Mouse (Mus musculus) intestine, embryonic 14.5 days (tissue): ENCODE measurements at regions not wholly inside any gene's neighbourhood (a gene's known extent, or its start where the extent isn't known, plus 50 kb on each side); places are given as distances from the start of the nearest gene placed in this dataset.

Experiments
- ATAC-seq: fragments of 200-750 bp; cut with Nextera tagmentation; replicated peaks from 2 replicates; pipeline ENCODE4 v1.8.0; 2017; ENCODE audit warnings: low read depth, moderate number of reproducible peaks, moderate TSS enrichment, moderate library complexity; ENCODE audit not compliant: low FRiP score, low TSS enrichment
- DNase-seq: peaks from one replicate; pipeline ENCODE4 v3.0.0-alpha.2; 2018; ENCODE audit warnings: low spot score
- H3K27ac ChIP-seq: fragments of 300-500 bp; sonication (generic); 2 replicates; pipeline ENCODE4 v1.5.1; 2014; ENCODE audit warnings: low read depth, mild to moderate bottlenecking, control low read depth
- H3K27me3 ChIP-seq: fragments of 300-500 bp; sonication (generic); replicated peaks from 2 replicates; pipeline ENCODE4 v1.6.1; 2014; ENCODE audit warnings: low read length, control low read depth; ENCODE audit not compliant: control insufficient read depth, insufficient read depth
- H3K36me3 ChIP-seq: fragments of 300-500 bp; sonication (generic); 2 replicates; pipeline ENCODE4 v1.6.1; 2014; ENCODE audit warnings: low read length, control low read depth; ENCODE audit not compliant: control insufficient read depth, insufficient read depth
- H3K4me1 ChIP-seq: fragments of 300-500 bp; sonication (generic); replicated peaks from 2 replicates; pipeline ENCODE4 v1.6.1; 2014; ENCODE audit warnings: low read length, control low read depth, mixed read lengths; ENCODE audit not compliant: control insufficient read depth, insufficient read depth
- H3K4me2 ChIP-seq: fragments of 300-500 bp; sonication (generic); 2 replicates; pipeline ENCODE4 v1.6.1; 2014; ENCODE audit warnings: low read length
- H3K4me3 ChIP-seq: fragments of 300-500 bp; sonication (generic); 2 replicates; pipeline ENCODE4 v1.5.1; 2014; ENCODE audit warnings: low read depth, low read length, control low read depth, mixed read lengths
- H3K9ac ChIP-seq: fragments of 300-500 bp; sonication (generic); 2 replicates; pipeline ENCODE4 v1.6.1; 2014; ENCODE audit warnings: mild to moderate bottlenecking, low read length
- H3K9me3 ChIP-seq: fragments of 300-500 bp; sonication (generic); 2 replicates; pipeline ENCODE4 v1.6.1; 2016; ENCODE audit warnings: low read length, control low read depth; ENCODE audit not compliant: control insufficient read depth
- WGBS: fragments of 180-500 bp; shearing (Covaris S2); extraction: QIAGEN DNeasy Blood & Tissue Kit; methylation state at CpG from one replicate; pipeline ENCODE4 v1.1.7; 2014; 5-methylcytosine and 5-hydroxymethylcytosine counted together

DNA sequence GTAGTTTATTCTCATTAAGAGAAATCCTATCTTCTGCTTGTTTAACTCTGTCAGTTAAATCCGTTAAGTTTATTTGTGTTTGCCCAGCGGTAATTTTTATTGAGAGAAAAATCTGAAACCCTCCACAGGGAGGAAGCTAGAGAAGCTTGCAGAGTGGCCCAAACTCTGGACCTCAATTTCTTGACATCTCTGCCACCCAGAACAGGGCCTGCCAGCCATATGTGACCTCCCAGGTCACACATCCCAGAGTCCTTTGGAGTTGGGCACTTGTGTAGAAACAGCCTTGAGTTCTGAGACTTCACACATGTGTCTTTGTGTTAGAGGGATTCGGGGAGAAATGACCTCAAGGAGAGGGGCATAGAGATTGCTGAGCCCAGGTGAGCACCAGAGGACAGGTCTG lies 109.0 kb upstream of the Zfp618 start:
- ATAC-seq (no peak), DNase-seq (no peak)
- Histone ChIP-seq H3K4me3 (no peak overlapping the region), H3K27ac (no peak overlapping the region), H3K36me3 (no peaks in the 10 kb centered on the region), H3K27me3 (no peaks in the 10 kb centered on the region), H3K9ac (no peak overlapping the region), H3K4me1 (no peaks in the 10 kb centered on the region), H3K9me3 (no peaks in the 10 kb centered on the region), H3K4me2 (no peak overlapping the region)
- WGBS, result 73% methylated on average over 3 of the region's 3 CpGs

DNA sequence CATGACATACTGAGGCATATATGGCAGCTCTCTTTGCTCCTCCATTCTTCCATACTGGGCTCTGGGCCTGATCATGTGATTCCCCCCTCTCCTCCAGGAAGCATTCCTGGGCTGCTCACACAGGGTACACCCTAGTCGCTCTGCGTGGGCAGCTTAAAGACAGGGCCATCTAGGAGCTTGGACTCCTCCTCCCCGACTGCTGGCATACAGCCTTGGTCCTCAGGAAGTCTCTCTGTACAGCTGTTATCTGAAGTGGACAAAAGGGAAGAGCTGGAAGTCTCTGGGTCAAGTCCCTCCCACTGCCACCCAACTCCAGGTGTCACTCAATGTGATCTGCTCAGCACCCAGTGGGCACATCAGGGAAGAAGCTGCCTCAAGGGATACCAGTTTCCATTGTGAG lies 102.6 kb upstream of the Zfp618 start:
- Histone ChIP-seq H3K9ac (no peak overlapping the region), H3K4me1 (no peaks in the 10 kb centered on the region), H3K27ac (no peak overlapping the region), H3K4me3 (no peak overlapping the region), H3K36me3 (no peaks in the 10 kb centered on the region), H3K4me2 (no peak overlapping the region), H3K27me3 (no peaks in the 10 kb centered on the region), H3K9me3 (no peaks in the 10 kb centered on the region)
- DNase-seq, result no peak
- ATAC-seq, result no peak
- WGBS, result 94% methylated on average over 3 of the region's 3 CpGs

DNA sequence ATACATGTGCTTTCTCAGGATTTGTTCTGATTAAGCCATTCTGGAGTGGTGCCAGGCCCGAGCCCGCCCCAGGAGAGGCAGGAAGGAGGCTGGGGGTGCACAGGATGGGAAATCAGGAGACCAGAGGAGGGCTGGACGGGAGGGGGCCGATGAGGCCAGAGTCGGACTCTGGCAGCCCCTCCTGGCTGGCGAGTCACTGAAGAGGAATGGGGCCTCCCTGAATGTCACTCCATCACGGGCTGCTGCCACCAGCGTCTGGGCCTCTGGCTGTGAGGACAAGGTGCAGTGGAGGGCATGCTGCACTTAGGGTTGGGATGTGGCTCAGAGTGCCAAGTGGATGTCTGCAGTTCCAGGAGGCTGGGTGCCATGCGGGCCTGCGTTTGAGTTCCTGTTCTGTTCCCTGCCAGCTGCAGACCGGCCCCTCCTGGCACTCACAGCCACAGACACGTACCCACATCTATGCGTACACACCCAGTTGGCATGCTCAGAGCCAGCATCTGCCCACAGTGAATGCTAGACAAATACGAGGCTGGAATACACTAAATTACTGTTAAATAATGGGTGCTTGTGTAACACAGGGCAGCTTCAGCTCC lies 94.9 kb upstream of the Zfp618 start:
- WGBS, result 66% methylated on average over 14 of the region's 14 CpGs
- DNase-seq, result no peak
- no peak for ATAC-seq

DNA sequence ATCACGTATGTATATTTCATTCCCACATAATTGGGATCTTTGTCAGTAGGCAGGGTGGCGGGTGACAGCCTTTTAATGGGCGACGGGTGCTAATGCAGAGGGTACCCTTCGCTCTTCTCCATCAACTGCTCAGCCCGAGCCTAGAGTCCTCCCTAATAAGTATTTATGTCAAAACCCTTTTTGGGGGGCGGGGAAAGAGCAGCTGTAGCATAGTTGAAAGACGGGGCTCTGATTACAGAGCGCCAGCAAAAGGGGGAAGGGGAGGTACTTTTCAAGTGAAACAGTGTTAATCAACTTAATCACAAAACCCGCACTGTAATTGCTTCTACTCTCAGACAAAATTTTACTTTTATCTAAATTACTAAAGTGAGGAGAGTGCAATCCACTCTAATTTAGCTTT lies 92.8 kb upstream of the Zfp618 start:
- Histone ChIP-seq H3K36me3 (no peaks in the 10 kb centered on the region), H3K4me3 (no peak overlapping the region), H3K9me3 (no peaks in the 10 kb centered on the region), H3K27ac (no peak overlapping the region), H3K4me1 (no peaks in the 10 kb centered on the region), H3K4me2 (no peak overlapping the region), H3K27me3 (no peaks in the 10 kb centered on the region), H3K9ac (no peak overlapping the region)
- DNase-seq (no peak), ATAC-seq (no peak)
- 85% methylated on average over 10 of the region's 10 CpGs for WGBS

More for the DNA sequence above, 94.9 kb upstream of the Zfp618 start:
- H3K4me1 ChIP-seq, result no peaks in the 10 kb centered on the region
- H3K4me3 ChIP-seq, result no peak overlapping the region
- no peaks in the 10 kb centered on the region for H3K27me3 ChIP-seq
- no peak overlapping the region for H3K9ac ChIP-seq
- no peak overlapping the region for H3K27ac ChIP-seq
- no peaks in the 10 kb centered on the region for H3K9me3 ChIP-seq
- H3K36me3 ChIP-seq, result no peaks in the 10 kb centered on the region
- H3K4me2 ChIP-seq, result no peak overlapping the region

DNA sequence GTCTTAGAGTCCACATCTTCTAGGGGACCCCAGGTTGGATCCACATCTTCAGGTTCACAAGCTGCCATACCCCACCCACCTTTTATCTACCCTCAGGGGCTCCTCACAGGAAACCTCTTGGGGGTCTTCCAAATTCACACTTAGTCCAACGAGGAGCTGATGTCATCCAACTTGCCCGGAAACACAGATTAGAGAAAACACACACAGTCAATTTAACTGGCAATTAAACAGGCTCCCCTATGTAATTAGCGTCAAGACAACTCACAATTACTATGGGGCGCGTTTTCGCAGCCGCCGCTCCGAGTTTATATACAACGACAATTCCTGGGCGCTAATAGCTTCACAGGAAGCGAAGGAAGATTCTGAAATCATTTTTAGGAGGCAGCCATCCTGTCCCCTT lies 91.4 kb upstream of the Zfp618 start:
- Histone ChIP-seq H3K4me1 (no peaks in the 10 kb centered on the region), H3K4me3 (no peak overlapping the region), H3K27me3 (no peaks in the 10 kb centered on the region), H3K9me3 (no peaks in the 10 kb centered on the region), H3K27ac (no peak overlapping the region), H3K36me3 (no peaks in the 10 kb centered on the region), H3K9ac (no peak overlapping the region), H3K4me2 (no peak overlapping the region)
- DNase-seq, result no peak
- no peak for ATAC-seq
- 82% methylated on average over 12 of the region's 12 CpGs for WGBS

DNA sequence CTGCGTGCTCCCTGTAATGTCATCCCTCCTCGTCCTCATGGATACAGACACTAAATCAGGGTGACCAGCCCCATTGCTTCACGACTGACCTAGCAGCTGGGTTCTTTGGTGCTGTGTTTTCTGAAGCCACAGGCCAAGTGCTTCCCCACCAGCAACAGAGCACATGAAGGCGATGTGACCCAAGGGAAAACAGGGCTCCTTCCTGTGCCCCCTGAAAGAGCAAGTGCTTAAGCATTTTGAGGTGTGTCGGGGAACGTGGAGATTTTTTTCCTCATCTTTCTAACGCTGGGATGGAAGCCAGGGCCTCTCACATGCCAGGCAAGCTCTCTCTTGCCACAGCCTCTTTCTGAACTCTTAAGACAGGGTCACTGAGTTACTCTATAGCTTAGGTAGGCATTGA lies 87.3 kb upstream of the Zfp618 start:
- DNase-seq (no peak), ATAC-seq (no peak)
- no peaks in the 10 kb centered on the region for H3K9me3 ChIP-seq
- no peaks in the 10 kb centered on the region for H3K4me1 ChIP-seq
- no peaks in the 10 kb centered on the region for H3K27me3 ChIP-seq
- no peak overlapping the region for H3K27ac ChIP-seq
- H3K9ac ChIP-seq, result no peak overlapping the region
- H3K4me2 ChIP-seq, result no peak overlapping the region
- H3K36me3 ChIP-seq, result no peaks in the 10 kb centered on the region
- WGBS, result 77% methylated on average over 7 of the region's 7 CpGs
- no peak overlapping the region for H3K4me3 ChIP-seq

DNA sequence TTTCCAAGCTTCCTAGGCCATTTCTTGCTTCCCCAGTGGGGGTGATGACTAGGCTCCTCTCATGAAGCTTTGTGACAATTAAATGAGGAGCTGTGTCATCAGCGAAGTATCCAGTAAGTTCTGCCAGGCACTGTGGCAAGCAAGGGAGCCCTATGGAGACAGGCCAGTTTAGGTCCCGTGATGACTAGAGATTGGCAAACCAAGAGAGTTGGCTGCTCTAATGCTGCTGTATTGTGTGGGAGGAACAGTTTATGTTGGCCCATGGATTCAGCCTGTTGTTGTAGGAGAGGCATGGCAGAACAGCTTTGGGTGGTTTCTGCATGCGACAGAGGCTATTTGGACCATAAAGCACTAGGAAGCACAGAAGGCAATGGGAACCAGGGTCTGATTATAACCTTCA lies 86.4 kb upstream of the Zfp618 start:
- Histone ChIP-seq H3K36me3 (no peaks in the 10 kb centered on the region), H3K27ac (no peak overlapping the region), H3K9me3 (no peaks in the 10 kb centered on the region), H3K4me3 (no peak overlapping the region), H3K9ac (no peak overlapping the region), H3K27me3 (no peaks in the 10 kb centered on the region), H3K4me2 (no peak overlapping the region), H3K4me1 (no peaks in the 10 kb centered on the region)
- DNase-seq (no peak), ATAC-seq (no peak)
- 90% methylated on average over 3 of the region's 3 CpGs for WGBS

DNA sequence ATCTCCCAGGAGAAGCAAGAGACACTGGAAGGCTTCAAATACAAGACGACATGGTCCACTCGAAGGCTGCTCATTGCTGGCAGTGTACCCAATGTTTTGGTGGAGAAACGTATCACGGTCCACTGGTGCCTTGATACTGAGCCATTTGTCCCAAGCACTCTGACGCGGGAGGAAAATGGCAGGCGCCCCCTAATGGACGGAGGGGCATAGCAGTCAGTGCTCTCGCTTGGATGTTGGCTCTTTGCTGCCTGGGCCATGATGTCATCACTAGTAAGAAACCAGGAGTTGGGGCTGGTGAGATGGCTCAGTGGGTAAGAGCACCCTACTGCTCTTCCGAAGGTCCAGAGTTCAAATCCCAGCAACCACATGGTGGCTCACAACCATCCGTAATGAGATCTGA lies 83.5 kb upstream of the Zfp618 start:
- H3K4me1 ChIP-seq, result no peaks in the 10 kb centered on the region
- H3K4me3 ChIP-seq, result no peak overlapping the region
- H3K27me3 ChIP-seq, result no peaks in the 10 kb centered on the region
- WGBS, result 81% methylated on average over 10 of the region's 11 CpGs
- H3K9ac ChIP-seq, result no peak overlapping the region
- H3K27ac ChIP-seq, result no peak overlapping the region
- H3K9me3 ChIP-seq, result no peaks in the 10 kb centered on the region
- DNase-seq, result no peak
- no peaks in the 10 kb centered on the region for H3K36me3 ChIP-seq
- no peak for ATAC-seq
- H3K4me2 ChIP-seq, result no peak overlapping the region

DNA sequence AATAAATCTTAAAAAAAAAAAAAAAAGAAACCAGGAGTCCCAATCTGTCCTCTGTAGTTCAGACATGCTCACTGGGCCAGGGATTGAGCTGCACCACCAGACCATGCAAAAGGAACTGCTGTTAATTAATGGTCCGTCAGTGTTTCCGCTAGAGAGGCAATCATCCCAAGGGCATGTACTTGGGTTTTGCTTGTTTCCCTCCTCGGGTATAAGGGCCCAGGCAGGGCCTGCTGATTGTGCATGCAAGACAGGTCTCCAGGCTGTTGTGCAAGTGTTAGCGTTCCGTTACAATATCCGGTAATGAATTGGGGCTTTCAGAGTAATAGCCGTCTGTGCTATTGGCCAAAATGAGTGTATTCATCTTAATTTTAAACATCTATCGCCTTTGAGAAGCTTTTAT lies 83.1 kb upstream of the Zfp618 start:
- ATAC-seq (no peak), DNase-seq (no peak)
- no peak overlapping the region for H3K9ac ChIP-seq
- no peaks in the 10 kb centered on the region for H3K4me1 ChIP-seq
- H3K4me3 ChIP-seq, result no peak overlapping the region
- no peak overlapping the region for H3K27ac ChIP-seq
- H3K27me3 ChIP-seq, result no peaks in the 10 kb centered on the region
- no peaks in the 10 kb centered on the region for H3K9me3 ChIP-seq
- no peak overlapping the region for H3K4me2 ChIP-seq
- H3K36me3 ChIP-seq, result no peaks in the 10 kb centered on the region
- 83% methylated on average over 8 of the region's 8 CpGs for WGBS
